Mouse (Mus musculus) kidney, postnatal 0 days (tissue): ENCODE measurements at regions not wholly inside any gene's neighbourhood (a gene's known extent, or its start where the extent isn't known, plus 50 kb on each side); places are given as distances from the start of the nearest gene placed in this dataset.

ENCODE experiments used
- ATAC-seq: fragments of 200-750 bp; cut with Nextera tagmentation; replicated peaks from 2 replicates; pipeline ENCODE4 v1.8.0; 2017; ENCODE audit warnings: low read depth, moderate number of reproducible peaks, moderate TSS enrichment, moderate library complexity; ENCODE audit not compliant: low FRiP score
- DNase-seq: peaks from one replicate; pipeline ENCODE4 v3.0.0-alpha.2; 2016; ENCODE audit warnings: low spot score
- H3K27ac ChIP-seq: fragments of 300-500 bp; sonication (generic); 2 replicates; pipeline ENCODE4 v1.5.1; 2014; ENCODE audit warnings: mild to moderate bottlenecking
- H3K27me3 ChIP-seq: fragments of 300-500 bp; sonication (generic); 2 replicates; pipeline ENCODE4 v1.6.1; 2014; ENCODE audit warnings: low read length, mixed read lengths; ENCODE audit not compliant: insufficient read depth
- H3K36me3 ChIP-seq: fragments of 300-500 bp; sonication (generic); 2 replicates; pipeline ENCODE4 v1.6.1; 2014; ENCODE audit warnings: low read length, mixed read lengths; ENCODE audit not compliant: insufficient read depth
- H3K4me1 ChIP-seq: fragments of 300-500 bp; sonication (generic); replicated peaks from 2 replicates; pipeline ENCODE4 v1.6.1; 2014; ENCODE audit warnings: antibody characterized with exemption, low read length, mixed read lengths; ENCODE audit not compliant: insufficient read depth
- H3K4me2 ChIP-seq: fragments of 300-500 bp; sonication (generic); 2 replicates; pipeline ENCODE4 v1.6.1; 2014; ENCODE audit warnings: mild to moderate bottlenecking, low read length, moderate library complexity, mixed read lengths
- H3K4me3 ChIP-seq: fragments of 300-500 bp; sonication (generic); replicated peaks from 2 replicates; pipeline ENCODE4 v1.5.1; 2014; ENCODE audit warnings: low read depth, low read length
- H3K9ac ChIP-seq: fragments of 300-500 bp; sonication (generic); 2 replicates; pipeline ENCODE4 v1.6.1; 2014; ENCODE audit warnings: low read depth, low read length
- H3K9me3 ChIP-seq: fragments of 300-500 bp; sonication (generic); replicated peaks from 2 replicates; pipeline ENCODE4 v1.6.1; 2016; ENCODE audit warnings: low read length, inconsistent platforms, mixed read lengths
- CTCF ChIP-seq: IDR thresholded peaks from 2 replicates; pipeline ENCODE4 v1.5.1; 2016; ENCODE audit warnings: antibody characterized with exemption, low read depth, mild to moderate bottlenecking, moderate library complexity
- whole genome bisulfite sequencing: fragments of 180-500 bp; shearing (Covaris S2); extraction: QIAGEN DNeasy Blood & Tissue Kit; methylation state at CpG from one replicate; pipeline ENCODE4 v1.1.7; 2014; 5-methylcytosine and 5-hydroxymethylcytosine counted together

GRCm38 (mm10) chr9:118204456-118204855 is 54.5 kb upstream of the Cmc1 start:
- no peak for ATAC-seq
- TF ChIP-seq CTCF: no peak

GRCm38 (mm10) chr9:118206483-118206882 is 56.5 kb upstream of the Cmc1 start:
- Histone ChIP-seq H3K4me3 (no peak overlapping the region), H3K4me1 (no peaks in the 10 kb centered on the region), H3K9ac (no peak overlapping the region), H3K36me3 (no peaks in the 10 kb centered on the region), H3K27ac (no peak overlapping the region), H3K9me3 (no peaks in the 10 kb centered on the region), H3K27me3 (no peaks in the 10 kb centered on the region), H3K4me2 (no peak overlapping the region)
- 85% methylated on average over 7 of the region's 7 CpGs for WGBS
- no peak for ATAC-seq
- no peak for TF ChIP-seq CTCF
- no peak for DNase-seq

More at GRCm38 (mm10) chr9:118204456-118204855, 54.5 kb upstream of the Cmc1 start:
- no peak overlapping the region for H3K4me2 ChIP-seq
- no peak overlapping the region for H3K9ac ChIP-seq
- H3K9me3 ChIP-seq: no peaks in the 10 kb centered on the region
- no peaks in the 10 kb centered on the region for H3K36me3 ChIP-seq
- no peak overlapping the region for H3K27ac ChIP-seq
- H3K4me3 ChIP-seq: no peak overlapping the region
- no peaks in the 10 kb centered on the region for H3K27me3 ChIP-seq
- no peaks in the 10 kb centered on the region for H3K4me1 ChIP-seq
- WGBS: 76% methylated on average over 9 of the region's 9 CpGs
- DNase-seq: no peak

- no peak for DNase-seq
- H3K27me3 ChIP-seq: no peaks in the 10 kb centered on the region
- TF ChIP-seq CTCF: no peak
- H3K4me1 ChIP-seq: no peaks in the 10 kb centered on the region
- H3K27ac ChIP-seq: no peak overlapping the region
- H3K9ac ChIP-seq: no peak overlapping the region
- no peak overlapping the region for H3K4me3 ChIP-seq
- ATAC-seq: no peak
- no peaks in the 10 kb centered on the region for H3K9me3 ChIP-seq
- H3K4me2 ChIP-seq: no peak overlapping the region
- no peaks in the 10 kb centered on the region for H3K36me3 ChIP-seq
- 94% methylated on average over 5 of the region's 5 CpGs for WGBS
Observed at GRCm38 (mm10) chr9:118219696-118220095, 69.7 kb upstream of the Cmc1 start.

GRCm38 (mm10) chr9:118221186-118221585 is 71.2 kb upstream of the Cmc1 start:
- Histone ChIP-seq H3K9ac (no peak overlapping the region), H3K27ac (no peak overlapping the region), H3K4me3 (no peak overlapping the region), H3K36me3 (no peaks in the 10 kb centered on the region), H3K4me1 (no peaks in the 10 kb centered on the region), H3K27me3 (no peaks in the 10 kb centered on the region), H3K4me2 (no peak overlapping the region), H3K9me3 (no peaks in the 10 kb centered on the region)
- no peak for TF ChIP-seq CTCF
- ATAC-seq: no peak
- 88% methylated on average over 14 of the region's 14 CpGs for WGBS
- no peak for DNase-seq

GRCm38 (mm10) chr9:118227401-118228061 is 77.6 kb upstream of the Cmc1 start:
- DNase-seq: peak; percentile 23
- no peak overlapping the region for H3K9ac ChIP-seq
- no peaks in the 10 kb centered on the region for H3K9me3 ChIP-seq
- no peaks in the 10 kb centered on the region for H3K4me1 ChIP-seq
- WGBS: 29% methylated on average over 23 of the region's 23 CpGs
- no peak for ATAC-seq
- H3K27me3 ChIP-seq: no peaks in the 10 kb centered on the region
- peak overlapping the region; percentile 9; the same call in 1 of the 2 replicates for H3K4me3 ChIP-seq
- no peaks in the 10 kb centered on the region for H3K36me3 ChIP-seq
- H3K27ac ChIP-seq: no peak overlapping the region
- peak overlapping the region; percentile 43 for H3K4me2 ChIP-seq
- TF ChIP-seq CTCF: peak; percentile 5; the same call in 1 of the 2 replicates

GRCm38 (mm10) chr9:118228691-118229427 is 78.9 kb upstream of the Cmc1 start:
- no peak overlapping the region for H3K9ac ChIP-seq
- no peaks in the 10 kb centered on the region for H3K9me3 ChIP-seq
- TF ChIP-seq CTCF: no peak
- H3K4me2 ChIP-seq: no peak overlapping the region
- no peaks in the 10 kb centered on the region for H3K4me1 ChIP-seq
- WGBS: 52% methylated on average over 19 of the region's 19 CpGs
- no peaks in the 10 kb centered on the region for H3K36me3 ChIP-seq
- DNase-seq (no peak), ATAC-seq (no peak)
- H3K4me3 ChIP-seq: no peak overlapping the region
- H3K27me3 ChIP-seq: no peaks in the 10 kb centered on the region
- H3K27ac ChIP-seq: no peak overlapping the region
